ENCODE assay signal across 33 mouse cellular contexts in the genomic region with DNA sequence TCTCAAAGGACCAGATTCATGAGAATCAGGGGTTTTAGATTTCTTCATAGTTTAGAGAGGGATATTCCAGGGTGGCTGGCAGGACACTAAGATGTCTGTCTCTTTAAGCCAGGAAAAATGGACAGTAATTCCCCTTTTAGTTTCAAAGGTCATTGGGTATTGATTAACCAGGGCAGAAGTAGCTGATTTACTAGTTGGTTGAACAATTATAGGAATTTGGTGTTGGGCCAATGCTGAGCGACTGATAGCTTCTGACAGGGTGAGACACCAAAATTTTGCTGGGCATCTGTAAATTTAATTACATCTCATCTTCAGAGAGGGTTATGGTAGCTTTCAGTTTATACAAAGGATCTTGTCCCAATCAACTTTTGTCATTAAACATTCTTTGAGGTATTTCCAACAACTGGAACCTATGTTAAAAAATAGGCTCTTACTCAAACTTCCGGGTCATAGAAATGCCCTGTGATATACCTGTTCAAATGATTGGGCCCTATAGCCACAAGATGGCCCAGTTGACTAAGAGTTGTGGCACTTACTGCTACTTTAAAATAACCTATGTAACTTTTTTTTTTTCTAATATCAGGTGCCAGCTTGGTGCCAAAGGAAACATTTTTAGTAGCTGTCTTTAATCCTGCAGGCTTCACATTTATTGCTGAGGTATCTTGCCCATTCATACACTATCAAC. TPM values are rescaled to one million over a fixed set of nuclear protein-coding genes. Genes with fewer than 3 reads are reported as not detected.
DNase-seq lines count a peak whose midpoint lies in the region; ATAC-seq and TF ChIP-seq lines count a peak whose summit lies in the region.
"Had no signal": no experiment of that assay in that cellular context is flagged by ENCODE, and none has a peak within 500 bp of the region (broad histone marks: within the 10 kb centered on the region; RNA-seq: fewer than 3 reads in every experiment).

No protein-coding gene starts in this region.

- TF ChIP-seq CTCF in liver, adult 2 months (IDR thresholded peaks at IDR 0.05; ENCODE audit: low read depth, low read length), result no peak

- no peak for TF ChIP-seq POLR2A in liver, adult 2 months (IDR thresholded peaks at IDR 0.05; ENCODE audit: extremely low read depth, insufficient read depth, low read length)

- H3K4me3 ChIP-seq in liver, adult 2 months (ENCODE audit: insufficient read depth, low read depth, low read length), result peak overlapping the region; percentile 30; the same call in 1 of the 2 replicates
- H3K4me3 ChIP-seq in neural tube, embryonic 15.5 days (replicated peaks), result no peak overlapping the region
- H3K4me3 ChIP-seq: embryonic facial prominence, embryonic 12.5 days; heart, embryonic 12.5 days; hindbrain, embryonic 10.5 days; limb, embryonic 13.5 days; midbrain, embryonic 12.5 days had no signal

- no peaks in the 10 kb centered on the region for H3K27me3 ChIP-seq in liver, adult 2 months (ENCODE audit: control insufficient read depth, insufficient read depth, low read length)
- no peaks in the 10 kb centered on the region for H3K27me3 ChIP-seq in neural tube, embryonic 15.5 days (replicated peaks)
- H3K27me3 ChIP-seq: embryonic facial prominence, embryonic 12.5 days; heart, embryonic 12.5 days; limb, embryonic 13.5 days; midbrain, embryonic 12.5 days had no signal

- no peaks in the 10 kb centered on the region for H3K36me3 ChIP-seq in liver, adult 2 months (ENCODE audit: control insufficient read depth, insufficient read depth, low read length)
- no peaks in the 10 kb centered on the region for H3K36me3 ChIP-seq in neural tube, embryonic 15.5 days
- H3K36me3 ChIP-seq: embryonic facial prominence, embryonic 12.5 days; heart, embryonic 12.5 days; hindbrain, embryonic 10.5 days; limb, embryonic 13.5 days; midbrain, embryonic 12.5 days had no signal

- no peaks in the 10 kb centered on the region for H3K9me3 ChIP-seq in neural tube, embryonic 15.5 days (replicated peaks)
- H3K9me3 ChIP-seq: embryonic facial prominence, embryonic 12.5 days; heart, embryonic 12.5 days; hindbrain, embryonic 10.5 days; limb, embryonic 13.5 days; midbrain, embryonic 12.5 days had no signal

- H3K79me2 ChIP-seq in liver, adult 2 months (ENCODE audit: control insufficient read depth, insufficient read depth, low read length), result no peaks in the 10 kb centered on the region; the same call in 1 of the 2 replicates

- peaks cover 19% of the 10 kb centered on the region; the same call in 1 of the 2 replicates for H3K4me1 ChIP-seq in liver, adult 2 months (ENCODE audit: control insufficient read depth, insufficient read depth, low read length)
- H3K4me1 ChIP-seq in neural tube, embryonic 15.5 days, result no peaks in the 10 kb centered on the region
- H3K4me1 ChIP-seq: embryonic facial prominence, embryonic 12.5 days; heart, embryonic 12.5 days; hindbrain, embryonic 10.5 days; limb, embryonic 13.5 days; midbrain, embryonic 12.5 days had no signal

- peak overlapping the region; percentile 77 for H3K27ac ChIP-seq in liver, adult 2 months (replicated peaks; ENCODE audit: insufficient read depth, low read depth, low read length)
- no peak overlapping the region for H3K27ac ChIP-seq in neural tube, embryonic 15.5 days (replicated peaks)
- H3K27ac ChIP-seq: embryonic facial prominence, embryonic 12.5 days; hindbrain, embryonic 10.5 days; limb, embryonic 13.5 days; midbrain, embryonic 12.5 days had no signal

- H3K9ac ChIP-seq in liver, adult 2 months (ENCODE audit: low read depth, low read length), result peak overlapping the region; percentile 64
- H3K9ac ChIP-seq in neural tube, embryonic 15.5 days (replicated peaks), result no peak overlapping the region
- H3K9ac ChIP-seq: embryonic facial prominence, embryonic 12.5 days; forebrain, postnatal 0 days; heart, embryonic 12.5 days; limb, embryonic 13.5 days; midbrain, embryonic 12.5 days had no signal

- 21% methylated on average over 2 of the region's 2 CpGs for WGBS in liver, adult 2 months
- WGBS in neural tube, embryonic 15.5 days, result 76% methylated on average over 2 of the region's 2 CpGs

- DNase-seq in liver, adult 2 months (ENCODE audit: extremely low read depth, low read depth, low spot score), result peak; percentile 94
- DNase-seq in liver, result no peak
- DNase-seq in kidney, adult 9 months, result peak; percentile 95
- DNase-seq in kidney, postnatal 14 days, result peak; percentile 59
- peak; percentile 41 for DNase-seq in yolk sac, embryonic 10.5 days (ENCODE audit: low spot score)
- no peak for DNase-seq in natural killer cell, adult 2 months (ENCODE audit: low spot score in 2 of 2)
- DNase-seq in adrenal gland, adult 18-20 months (ENCODE audit: low spot score in 2 of 2), result no peak
- DNase-seq: cerebellum, adult 18-20 months; cerebellum, postnatal 25 days; forebrain, postnatal 0 days; gastrocnemius, postnatal 25 days; heart, adult 18-20 months; heart, postnatal 10 days; layer of hippocampus, adult 9-11 months; lung, adult 2 months; lung, postnatal 14 days; right cerebral cortex, postnatal 14 days; thymus, postnatal 36 days had no signal

- no peak overlapping the region for H3K4me2 ChIP-seq in neural tube, embryonic 15.5 days
- H3K4me2 ChIP-seq: embryonic facial prominence, embryonic 12.5 days; heart, embryonic 12.5 days; limb, embryonic 13.5 days; midbrain, embryonic 12.5 days had no signal

- no peak for ATAC-seq in neural tube, embryonic 15.5 days (ENCODE audit: low FRiP score)
- ATAC-seq: CD4-positive, CD25-positive, alpha-beta regulatory T cell, adult 4 months; forebrain, postnatal 0 days; hindbrain, embryonic 16.5 days had no signal

RNA-seq across cellular contexts. Expression of gene Akr1c6, which starts 45.2 kb away (rescaled TPM):
- total RNA-seq in liver, adult 2 months (2014; rRNA removed), result 1,137 and 1,675 TPM in 2 replicates
- 288 and 353 TPM in 2 replicates for polyA plus RNA-seq in liver, adult 2 months (2012; rRNA removed)
- polyA plus RNA-seq in neural tube, embryonic 15.5 days (2015; fragmentation: Nextera tagmentation; extraction: Ambion mirVana), result not detected in 2 replicates
- total RNA-seq in adrenal gland, adult 18-20 months (2021), result not detected
- total RNA-seq: forebrain, postnatal 0 days; gastrocnemius, postnatal 25 days; heart, adult 18-20 months; heart, postnatal 10 days; left cerebral cortex, adult 18-20 months; left cerebral cortex, postnatal 25 days; megakaryocyte progenitor cell, adult 5-6 weeks had no signal
- polyA plus RNA-seq: CD4-positive, CD25-positive, alpha-beta regulatory T cell, adult 4 months; embryonic facial prominence, embryonic 12.5 days; forebrain, embryonic 11.5 days; forebrain, postnatal 0 days; heart, embryonic 12.5 days; hindbrain, embryonic 10.5 days; hindbrain, embryonic 16.5 days; limb, embryonic 13.5 days; midbrain, embryonic 12.5 days; neural tube, embryonic 11.5 days; spleen, adult 2 months; stomach, embryonic 14.5 days had no signal

Comparison
In these comparisons a context has a peak if more than half of its experiments do, and no peak if none do; other contexts are left out.
1. DNase-seq: peak in liver, adult 2 months (single experiment), kidney, adult 9 months (single experiment), kidney, postnatal 14 days (single experiment) and yolk sac, embryonic 10.5 days (single experiment); none in liver (single experiment), natural killer cell, adult 2 months (0 of 2) and adrenal gland, adult 18-20 months (0 of 2).
2. RNA of gene Akr1c6, which starts 45.2 kb away (total RNA-seq): 1,137 to 1,675 TPM in liver, adult 2 months; not detected in adrenal gland, adult 18-20 months; every median in the first group is over 1,000 times any median in the second.